Mouse (Mus musculus) C2C12 (cell line): ENCODE measurements around the gene Slc25a54.

Experiments used
- CEBPB ChIP-seq: IDR thresholded peaks from one replicate; pipeline ENCODE4 v1.6.1; 2011; ENCODE audit warnings: low read depth, mild to moderate bottlenecking, control low read depth, moderate library complexity
- CTCF ChIP-seq: IDR thresholded peaks from one replicate; pipeline ENCODE4 v1.5.1; 2011; ENCODE audit not compliant: control insufficient read depth, insufficient read depth, insufficient read length
- MAX ChIP-seq: IDR thresholded peaks from one replicate; pipeline ENCODE4 v1.6.1; 2011; ENCODE audit warnings: mild to moderate bottlenecking, control low read depth
- MYOD1 ChIP-seq: IDR thresholded peaks from one replicate; pipeline ENCODE4 v1.6.1; 2011; ENCODE audit warnings: low read depth; ENCODE audit not compliant: control insufficient read depth, insufficient read length
- MYOG ChIP-seq: IDR thresholded peaks from one replicate; pipeline ENCODE4 v1.6.1; 2011; ENCODE audit not compliant: control insufficient read depth, insufficient read length; ENCODE audit errors: extremely low read depth

DNA sequence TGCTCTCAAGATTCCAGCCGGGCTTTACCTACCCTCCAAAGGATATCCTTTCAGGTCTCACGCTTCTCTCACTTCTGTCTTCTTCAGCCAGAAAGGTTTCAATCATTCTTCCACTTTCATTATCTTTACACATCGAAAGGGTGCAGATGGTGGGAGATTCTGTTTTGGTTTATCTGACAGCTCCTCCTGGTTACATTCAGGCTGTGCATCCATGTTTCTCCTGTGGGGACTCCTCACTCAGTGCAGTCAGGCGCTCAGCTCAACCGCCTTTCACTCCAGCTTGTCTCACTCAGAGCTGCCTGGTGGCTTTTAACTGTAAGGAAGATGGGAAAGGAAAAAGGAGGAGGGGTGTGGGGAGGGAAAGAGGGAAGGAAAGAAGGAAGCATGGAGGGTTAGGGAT is 39.7 kb downstream of the Slc25a54 start:
- no peak for TF ChIP-seq CTCF
- no peak for TF ChIP-seq CEBPB
- no peak for TF ChIP-seq MYOG
- no peak for TF ChIP-seq MAX
- no peak for TF ChIP-seq MYOD1
